Mouse (Mus musculus): Measurements from ENCODE around the gene Dner.

DNA sequence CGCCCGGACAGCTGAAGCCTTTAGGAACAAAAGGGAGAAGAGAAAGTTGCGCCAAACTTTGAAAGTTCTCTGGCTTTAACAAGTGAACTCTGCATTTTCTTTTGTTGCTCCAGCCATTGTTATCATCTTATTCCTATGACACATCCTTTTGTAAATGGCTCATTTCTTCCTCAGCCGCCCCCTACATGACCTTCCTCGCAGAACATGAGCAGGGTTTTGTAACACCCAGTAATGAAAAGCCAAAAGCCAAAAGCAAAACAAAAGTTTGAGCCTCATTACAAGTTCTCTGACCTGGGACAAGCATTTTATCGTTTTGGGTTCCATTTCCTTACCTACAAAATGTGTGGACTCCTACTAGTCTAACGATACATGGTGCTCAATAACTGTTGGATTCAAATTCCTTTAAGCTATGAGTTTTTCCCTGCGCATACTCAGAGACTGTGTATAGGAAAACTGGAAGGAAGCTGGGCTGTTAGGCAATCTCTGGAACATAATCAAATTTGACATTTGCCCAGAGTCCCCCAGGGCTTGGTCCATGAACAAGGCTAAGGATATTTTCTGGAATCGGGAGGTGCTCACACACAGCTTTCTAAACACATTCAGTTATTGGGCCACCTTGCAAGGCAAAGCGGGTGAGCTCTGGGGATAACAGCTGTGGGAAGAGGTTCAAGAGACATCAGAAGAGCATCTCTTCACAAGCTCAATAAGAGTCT is 246.3 kb downstream of the Dner start:
- no peak for TF ChIP-seq POLR2A (IDR thresholded peaks at IDR 0.05; ENCODE audit: low read depth, low read length)
- no peak for TF ChIP-seq CTCF (IDR thresholded peaks at IDR 0.05; ENCODE audit: extremely low read depth, insufficient read depth, insufficient read length, insufficient replicate concordance)

All from spleen, adult 2 months (tissue).